Mouse (Mus musculus): Measurements from ENCODE around the gene Rack1. TPM values are rescaled to one million over a fixed set of nuclear protein-coding genes. Genes with fewer than 3 reads are reported as not detected.
"Not testable (repeated sequence)": the region's sequence is repeated elsewhere in the genome, so short reads cannot be mapped to it uniquely, and the experiment has no call there.

Rack1 gene
- total RNA-seq, 1 experiment from 2014 or later = 1,452 TPM

DNA sequence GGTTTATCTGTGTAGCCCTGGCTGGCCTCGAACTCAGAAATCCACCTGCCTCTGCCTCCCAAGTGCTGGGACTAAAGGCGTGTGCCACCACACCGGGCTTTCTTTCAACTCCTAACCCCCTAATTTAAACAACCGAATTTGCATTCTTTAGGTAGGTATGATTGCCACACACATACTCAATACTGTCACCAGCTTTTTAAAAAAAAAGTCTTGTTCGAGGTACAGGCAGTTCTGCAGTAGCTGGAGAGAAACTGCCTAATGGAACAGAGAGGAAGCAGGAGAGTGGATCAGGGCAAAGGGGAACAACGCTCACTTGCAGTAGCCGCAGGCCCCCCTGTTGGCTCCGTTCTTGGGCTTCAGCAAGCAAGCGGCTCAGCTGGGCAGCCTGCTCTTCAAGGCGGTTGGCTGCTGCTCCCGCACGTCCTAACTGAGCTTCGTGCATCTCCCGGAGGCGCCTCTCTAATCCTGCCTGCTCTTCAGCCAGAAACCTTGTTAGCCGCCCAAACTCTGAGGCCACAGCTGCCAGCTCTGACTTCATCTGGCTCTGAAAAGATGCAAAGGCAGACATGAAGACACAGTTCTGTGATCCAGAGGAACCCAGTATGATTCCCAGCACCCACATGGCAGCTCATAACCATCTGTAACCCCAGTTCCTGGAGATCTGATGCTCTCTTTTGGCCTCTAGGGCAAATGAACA is 8.8 kb downstream of the Rack1 start:
- ATAC-seq (replicated peaks in 1 of 2; ENCODE audit: insufficient read depth in 1 of 2, low FRiP score in 2 of 2, low TSS enrichment in 1 of 2, low read depth in 1 of 2, poor library complexity in 2 of 2, severe bottlenecking in 2 of 2) = no peak

DNA sequence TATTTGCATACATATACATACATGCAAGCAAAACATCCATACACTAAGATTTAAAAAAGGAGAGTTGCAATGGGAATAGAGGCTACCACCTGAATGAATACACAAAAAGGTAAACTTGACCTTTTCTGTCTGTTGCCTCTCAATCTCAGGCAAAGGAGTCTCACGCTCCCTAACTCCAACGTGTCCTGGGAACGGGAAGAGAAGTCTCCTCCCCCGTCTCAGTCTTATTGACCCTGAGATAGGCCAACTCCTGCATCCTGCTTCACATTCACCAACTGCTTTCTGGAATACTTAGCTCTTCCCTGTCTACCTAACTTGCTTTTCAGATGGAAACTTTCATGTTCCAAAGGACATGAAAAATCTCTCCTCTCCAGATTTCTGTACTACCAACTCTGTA is 9.3 kb downstream of the Rack1 start:
- no peak for ATAC-seq (replicated peaks in 1 of 2; ENCODE audit: insufficient read depth in 1 of 2, low FRiP score in 2 of 2, low TSS enrichment in 1 of 2, low read depth in 1 of 2, poor library complexity in 2 of 2, severe bottlenecking in 2 of 2)

DNA sequence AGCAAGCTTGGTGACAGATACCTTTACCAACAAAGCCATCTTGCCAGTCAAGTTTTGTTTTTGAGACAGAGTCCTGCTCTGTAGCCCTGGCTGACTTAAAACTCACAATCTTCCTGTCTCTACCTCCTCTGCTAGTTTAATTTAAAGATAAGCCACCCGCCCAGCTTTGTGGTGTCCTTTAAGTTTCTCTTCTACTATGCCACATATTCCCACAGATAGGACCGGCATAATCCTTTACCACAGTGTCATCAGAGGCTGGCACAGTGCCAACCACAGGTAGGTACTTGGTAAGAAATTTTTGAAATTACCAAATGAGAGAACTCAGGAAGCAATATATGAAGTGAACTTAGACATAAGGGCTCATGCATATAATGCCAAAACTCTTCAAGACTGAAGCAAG is 10.0 kb downstream of the Rack1 start:
- 0 out of 4 replicates have a peak, but pooled peaks of 1 of the 2 experiments have one; percentile 28 for ATAC-seq (replicated peaks in 1 of 2; ENCODE audit: insufficient read depth in 1 of 2, low FRiP score in 2 of 2, low TSS enrichment in 1 of 2, low read depth in 1 of 2, poor library complexity in 2 of 2, severe bottlenecking in 2 of 2)

DNA sequence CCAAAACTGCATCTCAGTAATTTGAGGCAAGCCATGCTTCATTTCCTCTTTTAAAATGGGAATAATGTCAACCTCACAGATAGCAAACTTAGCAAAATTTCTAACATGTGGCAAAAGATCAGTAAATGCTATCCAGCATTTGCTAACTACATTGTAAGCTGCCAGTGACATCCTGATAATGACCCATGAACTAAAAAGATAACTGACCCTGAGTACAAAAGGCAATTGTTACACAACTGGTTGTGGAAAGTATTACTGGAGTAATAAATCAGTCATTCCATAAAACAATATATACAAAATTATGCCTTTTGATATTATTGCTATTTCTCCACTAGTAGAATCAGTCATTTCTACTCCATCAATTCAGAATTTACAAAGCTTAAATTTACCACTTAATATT is 13.7 kb downstream of the Rack1 start:
- no peak for ATAC-seq (replicated peaks in 1 of 2; ENCODE audit: insufficient read depth in 1 of 2, low FRiP score in 2 of 2, low TSS enrichment in 1 of 2, low read depth in 1 of 2, poor library complexity in 2 of 2, severe bottlenecking in 2 of 2)

DNA sequence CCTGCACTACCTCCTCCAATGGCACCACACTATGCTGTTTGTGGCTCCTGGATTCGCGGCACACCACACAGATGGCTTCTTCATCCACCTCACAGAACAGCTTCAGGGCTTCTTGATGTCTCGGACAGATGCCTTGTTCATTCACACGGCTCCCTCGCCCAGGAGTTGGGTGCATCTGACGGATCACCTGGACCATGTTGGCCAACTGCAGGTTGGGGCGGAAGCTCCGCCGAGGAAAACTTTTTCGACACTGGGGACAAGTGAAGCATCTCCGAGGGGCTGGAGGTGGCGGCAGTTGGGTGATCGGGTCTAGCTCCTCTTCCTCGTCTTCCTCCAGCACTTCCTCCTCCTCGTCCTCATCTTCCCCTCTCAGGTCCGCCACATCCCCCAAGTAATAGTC is 15.7 kb downstream of the Rack1 start:
- no peak for ATAC-seq (replicated peaks in 1 of 2; ENCODE audit: insufficient read depth in 1 of 2, low FRiP score in 2 of 2, low TSS enrichment in 1 of 2, low read depth in 1 of 2, poor library complexity in 2 of 2, severe bottlenecking in 2 of 2)

DNA sequence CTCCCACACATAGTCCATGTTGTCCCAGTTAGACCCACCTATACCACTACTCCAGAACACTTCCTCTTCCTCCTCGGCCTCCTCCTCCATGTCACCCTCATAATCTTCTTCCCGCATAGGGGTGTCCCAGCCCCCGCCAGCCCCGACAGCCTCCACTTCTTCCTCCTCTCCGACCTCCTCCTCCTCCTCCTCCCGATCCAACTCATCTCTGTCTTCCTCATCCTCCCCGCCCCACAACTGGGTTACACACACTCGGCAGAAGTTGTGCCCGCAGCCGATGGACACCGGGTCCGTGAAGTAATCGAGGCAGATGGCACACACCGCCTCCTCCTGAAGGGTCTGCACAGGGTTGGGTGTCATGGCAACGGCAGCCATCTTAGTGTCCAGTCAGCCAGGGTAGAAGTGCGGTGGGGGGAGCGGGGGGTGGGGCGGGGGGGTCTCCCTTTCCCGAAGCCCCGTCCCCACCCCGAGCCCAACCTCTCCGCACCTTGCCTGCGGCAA is 16.2 kb downstream of the Rack1 start:
- peak; percentile 9 to 10; a peak in 1 of 4 replicates for ATAC-seq (replicated peaks in 1 of 2; ENCODE audit: insufficient read depth in 1 of 2, low FRiP score in 2 of 2, low TSS enrichment in 1 of 2, low read depth in 1 of 2, poor library complexity in 2 of 2, severe bottlenecking in 2 of 2)

DNA sequence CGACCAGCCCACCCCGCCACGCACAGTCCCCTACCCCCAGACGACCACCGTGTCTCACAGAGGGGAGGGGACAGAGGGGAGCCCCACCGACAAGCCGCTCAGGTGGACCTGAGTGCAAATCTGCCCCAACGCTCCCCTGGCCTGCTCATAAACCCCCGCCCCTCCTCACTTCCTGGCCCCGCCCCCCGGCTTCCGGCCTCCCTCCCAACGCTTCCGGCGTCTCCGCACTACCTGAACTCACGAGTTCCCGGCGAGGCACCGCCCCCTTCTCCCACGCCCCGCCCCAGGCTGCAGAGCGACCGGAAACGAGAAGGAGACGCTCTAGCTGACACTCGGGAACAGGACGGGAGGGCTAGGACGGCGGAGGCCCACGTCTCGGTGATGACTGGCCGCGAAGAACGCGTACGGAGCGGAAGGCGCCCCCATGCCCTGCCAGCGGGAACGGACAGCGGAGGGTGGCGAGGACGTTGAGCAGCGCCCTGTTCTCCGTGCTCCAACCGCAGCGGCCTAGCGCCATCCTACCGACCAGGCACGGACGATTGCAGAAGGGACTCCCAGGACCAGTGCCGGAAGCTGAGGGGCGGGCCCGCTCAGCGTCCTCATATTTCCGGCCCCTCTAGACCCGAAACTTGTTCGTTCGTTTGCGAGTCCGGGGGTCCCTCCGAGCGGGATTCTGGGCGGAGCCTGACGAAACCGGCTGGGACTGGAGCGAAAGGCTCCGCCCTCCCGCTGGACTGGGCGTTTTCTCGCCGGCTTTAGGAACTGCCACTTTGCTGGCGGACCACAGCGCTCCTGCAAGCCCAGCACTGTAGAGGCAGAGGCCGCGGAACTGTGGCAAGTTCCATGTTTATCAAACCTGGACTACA is 16.9 kb downstream of the Rack1 start, which contains the start of gene Trim41:
Gene Trim41, minus strand, starts transcription at position 554 of the 866 bp plus-strand sequence.
- peak; percentile 83 to 85 for ATAC-seq (replicated peaks in 1 of 2; ENCODE audit: insufficient read depth in 1 of 2, low FRiP score in 2 of 2, low TSS enrichment in 1 of 2, low read depth in 1 of 2, poor library complexity in 2 of 2, severe bottlenecking in 2 of 2)

DNA sequence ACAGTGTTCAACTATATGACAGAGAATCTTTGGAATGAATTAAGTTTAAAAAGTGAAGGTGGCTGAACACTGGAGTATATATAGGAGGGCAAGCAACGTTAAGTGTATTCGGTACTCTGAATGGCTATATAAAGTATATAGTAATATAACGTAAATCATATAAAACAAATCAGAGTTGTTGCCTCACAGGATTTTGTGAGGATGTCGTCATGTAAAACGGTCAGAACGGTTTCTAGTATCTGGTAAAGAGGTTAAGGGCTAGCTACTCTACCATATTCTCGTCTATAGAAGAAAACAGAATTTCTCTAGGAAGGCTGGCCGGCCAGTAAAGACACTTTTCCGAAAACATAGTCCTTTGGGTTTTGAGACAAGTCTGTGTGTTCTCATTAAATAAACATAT is 17.7 kb downstream of the Rack1 start:
- no peak for ATAC-seq (replicated peaks in 1 of 2; ENCODE audit: insufficient read depth in 1 of 2, low FRiP score in 2 of 2, low TSS enrichment in 1 of 2, low read depth in 1 of 2, poor library complexity in 2 of 2, severe bottlenecking in 2 of 2)

DNA sequence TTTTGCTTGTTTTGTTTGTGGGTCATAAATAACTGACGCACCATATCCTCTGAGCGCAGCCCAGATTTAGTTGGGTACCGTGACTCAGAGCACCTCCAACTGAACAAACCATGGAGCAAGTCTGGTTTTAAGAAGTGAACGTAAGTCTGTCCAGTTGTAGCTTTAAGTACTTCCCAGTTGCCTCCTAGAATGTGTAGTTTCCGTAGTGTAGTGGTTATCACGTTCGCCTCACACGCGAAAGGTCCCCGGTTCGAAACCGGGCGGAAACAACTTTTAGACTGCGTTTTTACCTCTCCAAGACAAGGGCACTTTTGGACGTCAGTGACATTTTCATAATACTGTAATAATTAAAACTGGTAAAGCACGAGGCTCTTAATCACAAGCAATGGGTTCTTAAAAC is 18.2 kb downstream of the Rack1 start:
- ATAC-seq (replicated peaks in 1 of 2; ENCODE audit: insufficient read depth in 1 of 2, low FRiP score in 2 of 2, low TSS enrichment in 1 of 2, low read depth in 1 of 2, poor library complexity in 2 of 2, severe bottlenecking in 2 of 2) = peak; percentile 20 to 21; a peak in 2 of 4 replicates

DNA sequence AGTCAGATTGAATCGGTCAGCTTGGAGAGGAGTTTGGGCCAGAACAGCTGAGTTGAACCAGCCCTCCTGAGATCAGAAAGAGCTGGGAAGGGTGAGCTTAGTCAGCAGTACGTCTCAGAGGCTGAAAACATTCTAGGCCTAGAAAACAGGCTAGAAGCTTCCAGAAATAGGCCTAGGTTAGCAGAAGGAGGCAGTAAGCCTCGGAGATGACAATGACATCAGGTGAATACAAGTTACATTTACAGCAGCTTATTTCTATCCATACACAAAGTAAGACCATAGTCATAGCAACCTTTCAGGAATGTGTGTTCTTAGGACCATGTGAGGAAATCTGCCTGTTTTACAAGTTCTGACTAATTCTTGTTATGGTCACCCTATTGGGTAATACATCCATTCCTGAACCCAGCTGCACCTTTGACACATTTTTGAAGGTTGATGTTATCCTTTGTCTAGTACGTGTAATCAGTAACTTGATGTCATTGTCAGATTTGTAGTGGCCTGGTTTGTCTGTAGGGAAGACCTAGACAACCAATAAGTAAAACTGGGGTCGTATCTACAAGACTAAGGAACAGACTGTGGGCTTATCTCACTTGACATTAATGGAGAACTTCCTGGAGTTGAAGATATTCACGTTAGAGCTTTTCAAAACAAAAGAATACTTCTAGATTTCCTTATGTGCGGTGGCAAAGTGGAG is 19.6 kb downstream of the Rack1 start:
- ATAC-seq (replicated peaks in 1 of 2; ENCODE audit: insufficient read depth in 1 of 2, low FRiP score in 2 of 2, low TSS enrichment in 1 of 2, low read depth in 1 of 2, poor library complexity in 2 of 2, severe bottlenecking in 2 of 2) = no peak

DNA sequence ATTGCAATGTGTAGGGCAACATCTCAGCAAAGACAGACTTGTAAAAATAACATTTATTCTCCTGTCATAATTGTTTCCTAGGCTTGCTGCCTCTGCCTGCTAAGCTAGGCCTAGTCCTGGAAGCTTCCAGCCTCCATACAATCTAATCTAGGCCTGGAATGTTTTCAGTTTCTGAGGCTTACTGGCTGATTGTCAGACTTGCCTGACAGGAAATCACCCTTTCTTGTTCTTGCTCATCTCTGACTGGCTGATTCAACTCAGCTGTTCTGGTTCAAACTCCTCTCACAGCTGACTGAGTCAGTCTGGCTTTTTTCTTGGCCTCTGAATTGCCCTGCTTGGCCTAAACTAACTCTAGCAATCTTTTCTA is 20.2 kb downstream of the Rack1 start:
- no peak for ATAC-seq (replicated peaks in 1 of 2; ENCODE audit: insufficient read depth in 1 of 2, low FRiP score in 2 of 2, low TSS enrichment in 1 of 2, low read depth in 1 of 2, poor library complexity in 2 of 2, severe bottlenecking in 2 of 2)

DNA sequence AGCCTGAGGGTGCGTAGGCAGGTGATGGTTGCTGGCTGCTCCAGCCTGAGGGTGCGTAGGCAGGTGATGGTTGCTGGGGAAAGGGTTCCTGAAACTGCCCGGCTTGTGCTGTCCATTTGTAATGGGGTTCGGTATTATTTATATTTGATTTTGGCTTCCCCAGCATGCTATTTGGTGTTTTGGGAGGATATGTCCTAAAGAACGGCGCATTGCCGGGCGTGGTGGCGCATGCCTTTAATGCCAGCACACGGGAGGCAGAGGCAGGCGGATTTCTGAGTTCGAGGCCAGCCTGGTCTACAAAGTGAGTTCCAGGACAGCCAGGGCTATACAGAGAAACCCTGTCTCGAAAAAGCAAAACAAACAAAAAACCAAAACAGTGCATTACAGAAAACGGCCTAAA is 21.2 kb downstream of the Rack1 start:
- not testable (repeated sequence) for ATAC-seq (replicated peaks in 1 of 2; ENCODE audit: insufficient read depth in 1 of 2, low FRiP score in 2 of 2, low TSS enrichment in 1 of 2, low read depth in 1 of 2, poor library complexity in 2 of 2, severe bottlenecking in 2 of 2)

DNA sequence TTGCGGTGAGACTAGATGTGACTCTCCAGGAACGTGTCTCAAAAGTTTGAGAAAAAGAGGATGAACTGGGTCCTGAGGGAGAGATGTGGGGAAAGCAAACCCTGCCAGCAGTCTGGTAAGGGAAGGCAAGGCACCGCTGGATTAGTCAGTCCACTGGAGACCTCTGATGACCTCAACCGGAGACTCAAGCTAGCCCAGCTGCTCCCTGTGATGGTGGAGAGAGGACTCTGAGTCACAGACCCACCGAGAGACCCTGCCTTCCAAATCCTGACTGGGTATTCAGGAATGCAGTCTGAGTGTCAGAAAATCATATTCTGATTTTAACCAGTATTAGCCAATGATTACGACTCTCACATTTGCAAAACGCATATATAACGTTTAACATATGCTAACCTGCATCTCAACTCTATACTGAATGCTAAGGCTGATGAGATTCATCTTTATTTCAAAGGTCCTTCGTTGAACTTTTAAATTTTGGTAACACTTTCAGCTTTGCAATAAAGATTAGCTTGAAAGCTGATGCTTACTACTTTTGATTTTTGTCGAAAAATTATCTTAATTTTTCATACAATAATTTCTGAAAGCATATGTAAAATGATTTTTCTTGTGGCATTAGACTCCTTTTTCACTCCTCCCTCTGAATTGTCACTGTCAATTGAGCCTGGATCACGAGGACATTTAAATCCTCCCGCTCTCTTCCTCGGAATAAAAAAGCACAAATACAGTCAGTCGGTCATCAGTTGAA is 22.8 kb downstream of the Rack1 start:
- no peak for ATAC-seq (replicated peaks in 1 of 2; ENCODE audit: insufficient read depth in 1 of 2, low FRiP score in 2 of 2, low TSS enrichment in 1 of 2, low read depth in 1 of 2, poor library complexity in 2 of 2, severe bottlenecking in 2 of 2)

DNA sequence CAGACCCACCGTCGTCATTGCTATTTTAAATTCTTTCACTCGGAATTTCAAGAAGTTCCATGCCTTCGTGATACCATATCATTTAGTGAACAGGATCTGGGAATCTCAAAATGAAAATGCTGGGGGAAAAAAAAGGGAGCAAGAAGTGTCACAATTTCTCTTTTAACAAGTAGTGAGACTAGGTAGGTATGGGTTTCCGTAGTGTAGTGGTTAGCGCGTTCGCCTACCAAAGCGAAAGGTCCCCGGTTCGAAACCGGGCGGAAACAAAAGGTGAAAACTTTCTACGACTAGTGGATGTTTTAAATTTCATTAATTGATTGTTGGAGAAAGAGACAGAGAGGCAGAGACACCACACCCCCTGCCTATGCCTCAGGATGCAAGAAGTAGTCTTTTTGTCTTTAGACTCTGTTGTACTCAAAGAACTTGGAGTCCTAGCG is 23.4 kb downstream of the Rack1 start:
- peak; percentile 51 to 76 for ATAC-seq (replicated peaks in 1 of 2; ENCODE audit: insufficient read depth in 1 of 2, low FRiP score in 2 of 2, low TSS enrichment in 1 of 2, low read depth in 1 of 2, poor library complexity in 2 of 2, severe bottlenecking in 2 of 2)

DNA sequence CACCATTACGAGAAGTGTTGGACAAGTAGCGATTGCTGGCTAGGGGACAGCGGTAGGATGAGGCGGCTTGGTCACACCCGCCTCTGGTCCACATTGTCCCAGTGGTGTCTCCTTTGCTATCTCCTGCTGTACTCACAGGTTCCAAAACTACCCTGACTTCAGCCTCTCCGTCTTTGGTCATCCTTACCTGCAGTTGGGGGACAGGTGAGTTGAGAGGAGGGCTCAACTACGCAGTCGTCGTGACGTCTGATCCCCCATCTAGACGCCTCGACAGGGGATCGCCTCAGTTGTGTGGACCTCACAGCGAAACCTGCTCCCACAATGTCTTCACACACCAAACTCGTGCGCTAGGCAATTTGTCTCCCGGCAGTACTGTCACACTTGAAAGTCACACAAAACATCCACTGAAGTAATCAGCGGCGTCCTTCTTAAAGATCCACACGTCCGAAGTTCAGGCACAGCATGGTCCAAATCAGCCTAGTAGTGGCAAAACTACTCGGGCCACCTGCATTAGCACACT is 24.2 kb downstream of the Rack1 start:
- ATAC-seq (replicated peaks in 1 of 2; ENCODE audit: insufficient read depth in 1 of 2, low FRiP score in 2 of 2, low TSS enrichment in 1 of 2, low read depth in 1 of 2, poor library complexity in 2 of 2, severe bottlenecking in 2 of 2) = no peak

DNA sequence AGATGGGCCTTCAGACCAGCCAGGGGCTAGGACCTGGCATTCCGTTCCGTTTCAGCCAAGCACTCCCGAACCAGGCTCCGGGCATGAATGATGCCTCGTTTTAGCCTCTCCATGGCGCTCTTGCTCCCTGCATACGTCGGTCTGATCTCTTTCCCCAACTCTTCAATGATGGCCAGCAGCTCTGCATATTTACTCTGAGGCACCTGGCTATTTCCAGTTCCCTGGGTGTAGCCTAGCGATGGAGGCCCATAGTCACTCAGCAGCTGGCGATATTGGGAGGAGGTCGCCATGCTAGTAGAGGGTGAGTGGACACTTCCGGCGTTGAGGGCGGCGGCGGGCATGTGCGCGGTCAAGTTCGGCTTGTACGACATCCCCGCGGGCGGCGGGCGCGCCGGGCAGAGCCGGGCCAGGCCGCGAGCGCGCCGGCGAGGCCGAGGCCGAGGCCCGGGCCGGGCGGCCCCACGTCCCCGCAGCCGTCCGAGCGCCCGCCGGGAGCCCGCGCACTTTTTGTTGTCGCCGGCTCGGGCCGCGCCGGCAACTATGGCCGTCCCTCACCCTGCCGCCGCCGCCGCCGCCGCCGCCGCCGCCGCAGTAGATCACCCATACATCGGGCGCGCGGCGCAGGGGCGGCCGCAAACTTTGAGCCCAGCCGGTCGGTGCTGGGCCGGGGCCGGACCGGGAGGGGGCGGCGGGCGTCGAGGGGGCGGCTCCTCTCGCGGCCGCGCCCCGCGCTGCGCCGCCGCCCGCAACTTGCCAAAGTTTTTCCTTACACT is 26.0 kb downstream of the Rack1 start, which contains the start of the genes Trim7 and Gm12184:
Gene Trim7, plus strand, starts transcription at position 162 of the 773 bp plus-strand sequence.
Gene Gm12184, minus strand, starts transcription at position 677 of the 773 bp plus-strand sequence.
- peak; percentile 20 to 36; a peak in 3 of 4 replicates for ATAC-seq (replicated peaks in 1 of 2; ENCODE audit: insufficient read depth in 1 of 2, low FRiP score in 2 of 2, low TSS enrichment in 1 of 2, low read depth in 1 of 2, poor library complexity in 2 of 2, severe bottlenecking in 2 of 2)

Measured in hematopoietic stem cell, adult 5-6 weeks (primary cell).